Mouse (Mus musculus): ENCODE measurements around the gene Gm47841.

DNA sequence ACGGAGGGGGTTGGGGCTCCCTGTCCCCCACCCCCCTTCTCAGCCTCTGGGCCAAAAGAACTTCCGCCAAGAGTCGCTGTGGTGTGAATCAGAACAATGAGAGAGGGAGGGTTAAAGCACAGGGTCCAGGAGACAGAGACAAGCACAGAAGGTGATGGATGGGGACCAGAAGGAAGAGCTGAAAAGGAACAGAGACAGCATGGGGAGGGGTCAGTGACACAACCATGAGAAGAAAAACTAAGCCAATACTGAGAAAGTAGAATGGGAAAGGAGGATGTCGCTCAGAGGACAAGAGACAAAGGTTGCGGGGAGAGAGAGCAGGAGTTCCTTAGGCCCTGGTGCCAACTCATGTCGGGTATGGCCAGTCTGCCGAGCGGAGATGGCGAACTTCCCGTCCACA, 4.7 kb upstream of the Gm47841 start:
- no peak for TF ChIP-seq CTCF (IDR thresholded peaks at IDR 0.05; ENCODE audit: low read depth)
- no peak for TF ChIP-seq EP300 (IDR thresholded peaks at IDR 0.05; ENCODE audit: low read depth)
